Mouse (Mus musculus) limb, embryonic 12.5 days (tissue): ENCODE data around the gene Hecw2. TPM values are rescaled to one million over a fixed set of nuclear protein-coding genes. Genes with fewer than 3 reads are reported as not detected.

ENCODE experiments used
- ATAC-seq: fragments of 200-750 bp; cut with Nextera tagmentation; 2 replicates; pipeline ENCODE4 v1.8.0; 2017; ENCODE audit warnings: low read depth, moderate TSS enrichment; ENCODE audit not compliant: insufficient number of reproducible peaks, insufficient read depth, low FRiP score, low TSS enrichment
- H3K27ac ChIP-seq: fragments of 300-500 bp; sonication (generic); 2 replicates; pipeline ENCODE4 v1.5.1; 2016; ENCODE audit warnings: mild to moderate bottlenecking, moderate library complexity
- H3K27me3 ChIP-seq: fragments of 300-500 bp; sonication (generic); 2 replicates; pipeline ENCODE4 v1.6.1; 2016; ENCODE audit warnings: mild to moderate bottlenecking, moderate library complexity
- H3K36me3 ChIP-seq: fragments of 300-500 bp; sonication (generic); 2 replicates; pipeline ENCODE4 v1.6.1; 2016; ENCODE audit warnings: mild to moderate bottlenecking, moderate library complexity
- H3K4me1 ChIP-seq: fragments of 300-500 bp; sonication (generic); replicated peaks from 2 replicates; pipeline ENCODE4 v1.6.1; 2016
- H3K4me2 ChIP-seq: fragments of 300-500 bp; sonication (generic); 2 replicates; pipeline ENCODE4 v1.6.1; 2016; ENCODE audit warnings: mild to moderate bottlenecking, moderate library complexity
- H3K4me3 ChIP-seq: fragments of 300-500 bp; sonication (generic); replicated peaks from 2 replicates; pipeline ENCODE4 v1.5.1; 2016; ENCODE audit warnings: mild to moderate bottlenecking
- H3K9ac ChIP-seq: fragments of 300-500 bp; sonication (generic); replicated peaks from 2 replicates; pipeline ENCODE4 v1.6.1; 2016; ENCODE audit warnings: mild to moderate bottlenecking, moderate library complexity
- H3K9me3 ChIP-seq: fragments of 300-500 bp; sonication (generic); 2 replicates; pipeline ENCODE4 v1.6.1; 2016; ENCODE audit warnings: mild to moderate bottlenecking, moderate library complexity
- WGBS: fragments of 180-500 bp; shearing (Covaris S2); methylation state at CpG from one replicate; pipeline ENCODE4 v1.1.7; 2016; 5-methylcytosine and 5-hydroxymethylcytosine counted together
- microRNA-seq: library from miRNA; unstranded; fragments of <30 nt; microRNA quantifications from one replicate; pipeline ENCODE4, GENCODE M21; 2017
- polyA plus RNA-seq: library from polyadenylated mRNA; unstranded; fragments of >200 nt; fragmentation: Nextera tagmentation; extraction: Ambion mirVana; gene quantifications from 2 replicates; pipeline ENCODE4 v1.2.1, GENCODE M21; 2016

Gene Hecw2
- polyA plus RNA-seq, 1 experiment from 2014 or later, result 3.3 TPM

GRCm38 (mm10) chr1:53776176-53776905 is 418.6 kb downstream of the Hecw2 start:
- no peak overlapping the region for H3K9ac ChIP-seq
- H3K4me2 ChIP-seq, result no peak overlapping the region
- no peaks in the 10 kb centered on the region for H3K36me3 ChIP-seq
- peaks cover 3% of the 10 kb centered on the region; the same call in 1 of the 2 replicates for H3K4me1 ChIP-seq
- no peak for ATAC-seq
- H3K27me3 ChIP-seq, result no peaks in the 10 kb centered on the region
- H3K27ac ChIP-seq, result no peak overlapping the region
- H3K4me3 ChIP-seq, result no peak overlapping the region
- no peaks in the 10 kb centered on the region for H3K9me3 ChIP-seq
- 92% methylated on average over 7 of the region's 7 CpGs for WGBS

GRCm38 (mm10) chr1:53775545-53775944 is 419.4 kb downstream of the Hecw2 start:
- Histone ChIP-seq H3K4me3 (no peak overlapping the region), H3K36me3 (no peaks in the 10 kb centered on the region), H3K27me3 (no peaks in the 10 kb centered on the region), H3K9me3 (no peaks in the 10 kb centered on the region), H3K9ac (no peak overlapping the region), H3K27ac (no peak overlapping the region), H3K4me2 (no peak overlapping the region), H3K4me1 (peaks cover 3% of the 10 kb centered on the region; the same call in 1 of the 2 replicates)
- WGBS, result 89% methylated on average over 2 of the region's 2 CpGs
- no peak for ATAC-seq

GRCm38 (mm10) chr1:53775036-53775435 is 419.9 kb downstream of the Hecw2 start:
- Histone ChIP-seq H3K36me3 (no peaks in the 10 kb centered on the region), H3K9ac (no peak overlapping the region), H3K4me1 (peaks cover 3% of the 10 kb centered on the region; the same call in 1 of the 2 replicates), H3K9me3 (no peaks in the 10 kb centered on the region), H3K27ac (no peak overlapping the region), H3K27me3 (no peaks in the 10 kb centered on the region), H3K4me2 (no peak overlapping the region), H3K4me3 (no peak overlapping the region)
- 88% methylated on average over 6 of the region's 6 CpGs for WGBS
- ATAC-seq, result no peak

GRCm38 (mm10) chr1:53774571-53774970 is 420.4 kb downstream of the Hecw2 start:
- H3K9me3 ChIP-seq, result no peaks in the 10 kb centered on the region
- H3K4me3 ChIP-seq, result no peak overlapping the region
- no peak overlapping the region for H3K27ac ChIP-seq
- H3K4me1 ChIP-seq, result peaks cover 3% of the 10 kb centered on the region; the same call in 1 of the 2 replicates
- no peak overlapping the region for H3K9ac ChIP-seq
- no peaks in the 10 kb centered on the region for H3K27me3 ChIP-seq
- WGBS, result 70% methylated on average over 3 of the region's 3 CpGs
- no peaks in the 10 kb centered on the region for H3K36me3 ChIP-seq
- no peak overlapping the region for H3K4me2 ChIP-seq
- ATAC-seq, result no peak

GRCm38 (mm10) chr1:53773994-53774393 is 421.0 kb downstream of the Hecw2 start:
- H3K27ac ChIP-seq, result no peak overlapping the region
- no peaks in the 10 kb centered on the region for H3K27me3 ChIP-seq
- no peak overlapping the region for H3K9ac ChIP-seq
- H3K4me1 ChIP-seq, result peaks cover 3% of the 10 kb centered on the region; the same call in 1 of the 2 replicates
- H3K4me2 ChIP-seq, result no peak overlapping the region
- no peaks in the 10 kb centered on the region for H3K36me3 ChIP-seq
- H3K4me3 ChIP-seq, result no peak overlapping the region
- ATAC-seq, result no peak
- 58% methylated on average over 6 of the region's 6 CpGs for WGBS
- no peaks in the 10 kb centered on the region for H3K9me3 ChIP-seq

- no peak for ATAC-seq
- no peak overlapping the region for H3K4me2 ChIP-seq
- H3K36me3 ChIP-seq, result no peaks in the 10 kb centered on the region
- H3K27ac ChIP-seq, result no peak overlapping the region
- no peak overlapping the region for H3K9ac ChIP-seq
- no peak overlapping the region for H3K4me3 ChIP-seq
- WGBS, result 83% methylated on average over 3 of the region's 3 CpGs
- H3K4me1 ChIP-seq, result peaks cover 3% of the 10 kb centered on the region; the same call in 1 of the 2 replicates
- no peaks in the 10 kb centered on the region for H3K9me3 ChIP-seq
- H3K27me3 ChIP-seq, result no peaks in the 10 kb centered on the region
These were observed 422.0 kb downstream of the Hecw2 start for GRCm38 (mm10) chr1:53772967-53773366.

- 90% methylated on average over 6 of the region's 6 CpGs for WGBS
- no peak overlapping the region for H3K4me2 ChIP-seq
- ATAC-seq, result no peak
- peaks cover 3% of the 10 kb centered on the region; the same call in 1 of the 2 replicates for H3K4me1 ChIP-seq
- no peaks in the 10 kb centered on the region for H3K9me3 ChIP-seq
- no peaks in the 10 kb centered on the region for H3K36me3 ChIP-seq
- H3K4me3 ChIP-seq, result no peak overlapping the region
- H3K27me3 ChIP-seq, result no peaks in the 10 kb centered on the region
- H3K9ac ChIP-seq, result no peak overlapping the region
- H3K27ac ChIP-seq, result no peak overlapping the region
These were observed 423.5 kb downstream of the Hecw2 start for GRCm38 (mm10) chr1:53771476-53771875.

- 95% methylated on average over 2 of the region's 2 CpGs for WGBS
- H3K4me3 ChIP-seq, result no peak overlapping the region
- no peak for ATAC-seq
These were observed 428.9 kb downstream of the Hecw2 start for GRCm38 (mm10) chr1:53766112-53766511.

GRCm38 (mm10) chr1:53757316-53757715 is 437.7 kb downstream of the Hecw2 start:
- H3K9ac ChIP-seq, result no peak overlapping the region
- H3K4me1 ChIP-seq, result no peaks in the 10 kb centered on the region
- WGBS, result 96% methylated on average over 4 of the region's 4 CpGs
- H3K4me3 ChIP-seq, result no peak overlapping the region
- H3K4me2 ChIP-seq, result no peak overlapping the region
- no peaks in the 10 kb centered on the region for H3K27me3 ChIP-seq
- peaks cover 10% of the 10 kb centered on the region; the same call in 1 of the 2 replicates for H3K36me3 ChIP-seq
- ATAC-seq, result no peak
- no peaks in the 10 kb centered on the region for H3K9me3 ChIP-seq
- no peak overlapping the region for H3K27ac ChIP-seq

More at GRCm38 (mm10) chr1:53766112-53766511, 428.9 kb downstream of the Hecw2 start:
- Histone ChIP-seq H3K4me2 (no peak overlapping the region), H3K4me1 (no peaks in the 10 kb centered on the region), H3K27me3 (no peaks in the 10 kb centered on the region), H3K9me3 (no peaks in the 10 kb centered on the region), H3K27ac (no peak overlapping the region), H3K36me3 (peaks cover 12% of the 10 kb centered on the region; the same call in 1 of the 2 replicates), H3K9ac (no peak overlapping the region)

Small RNA genes within 50 kb of the gene (microRNA-seq; reads per million reads assigned to microRNA genes)
- gene Mir7681, result not detected

Other genes starting within 250 kb of the Hecw2 start
- 0.31 and 0.71 TPM in 2 replicates for gene Ccdc150, start 55.5 kb upstream of the Hecw2 start, polyA plus RNA-seq
- gene Gtf3c3, start 243.8 kb upstream of the Hecw2 start, polyA plus RNA-seq, result 34.4 and 35.8 TPM in 2 replicates